Mouse (Mus musculus) liver, adult (tissue): ENCODE data around the gene Wdr26.

Source experiments
- GATA4 ChIP-seq: IDR thresholded peaks from 2 replicates; pipeline ENCODE4 v1.6.1; 2014; ENCODE audit warnings: mild to moderate bottlenecking, low read length; ENCODE audit not compliant: insufficient replicate concordance

The Wdr26 gene

DNA sequence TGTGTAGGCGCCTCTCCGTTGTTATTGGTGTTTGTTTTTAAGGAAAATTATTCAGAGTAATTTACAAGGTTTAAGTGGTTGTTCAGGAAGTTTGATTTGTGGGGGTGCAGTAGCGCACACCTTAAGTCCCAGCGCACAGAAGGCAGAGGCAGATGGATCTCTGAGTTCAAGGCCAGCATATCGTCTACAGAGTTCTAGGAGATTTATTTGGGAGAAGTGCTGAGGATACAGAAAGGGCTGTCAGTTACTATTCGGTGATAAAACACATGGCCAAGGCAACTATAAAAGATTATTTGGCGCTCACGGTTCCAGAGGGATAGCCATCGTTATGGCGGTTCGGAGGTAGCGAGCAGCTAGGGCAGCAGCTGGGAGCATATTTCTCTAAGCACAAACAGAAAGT lies 66.8 kb downstream of the Wdr26 start:
- no peak for TF ChIP-seq GATA4

- TF ChIP-seq GATA4, result peak; percentile 85
Observed at GRCm38 (mm10) chr1:181143950-181144836, 67.6 kb downstream of the Wdr26 start, which contains the start of the genes Nvl and Cnih4. TSS of gene Nvl (minus strand) at chr1:181144204. TSS of gene Cnih4 (plus strand) at chr1:181144693.

DNA sequence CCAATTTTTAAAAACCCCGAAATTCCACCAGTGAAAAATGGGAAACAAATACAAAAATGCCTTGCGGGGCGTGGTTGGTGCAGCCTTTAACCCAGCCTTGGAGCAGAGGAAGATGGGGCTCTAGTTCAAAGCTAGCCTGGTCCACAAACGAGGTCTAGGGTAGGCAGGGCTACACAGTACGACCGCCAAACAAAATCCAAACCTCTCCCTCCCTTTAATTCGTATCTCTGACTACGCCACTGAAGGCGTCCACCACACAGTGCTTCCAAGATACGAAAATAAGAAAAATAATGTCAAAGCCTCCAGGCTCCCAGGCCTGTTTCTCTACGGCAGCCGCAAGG lies 68.2 kb downstream of the Wdr26 start:
- TF ChIP-seq GATA4, result no peak

GRCm38 (mm10) chr1:181138730-181139129 lies 73.1 kb downstream of the Wdr26 start:
- TF ChIP-seq GATA4, result no peak

- TF ChIP-seq GATA4, result no peak
Observed at GRCm38 (mm10) chr1:181131915-181132314, 79.9 kb downstream of the Wdr26 start.

- no peak for TF ChIP-seq GATA4
Observed at GRCm38 (mm10) chr1:181126766-181127165, 85.0 kb downstream of the Wdr26 start.

DNA sequence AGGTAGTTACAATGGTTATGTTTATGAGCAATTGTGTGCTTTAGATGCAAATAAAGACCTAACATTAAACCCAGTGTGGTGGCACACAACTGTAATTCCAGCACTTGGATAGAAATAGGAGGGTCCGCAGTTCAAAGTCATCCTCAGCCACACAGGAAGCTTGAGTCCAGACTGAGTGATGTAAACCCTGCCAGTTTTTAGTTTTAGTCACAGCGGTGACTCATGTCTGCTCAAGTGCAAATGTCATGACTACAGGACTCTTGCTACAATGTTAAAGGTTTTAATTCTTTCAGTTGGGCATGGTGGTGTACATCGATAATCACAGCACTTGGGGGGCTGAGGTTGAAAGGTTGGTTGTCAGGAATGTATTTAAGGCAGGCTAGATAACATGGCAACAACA lies 85.9 kb downstream of the Wdr26 start:
- no peak for TF ChIP-seq GATA4

DNA sequence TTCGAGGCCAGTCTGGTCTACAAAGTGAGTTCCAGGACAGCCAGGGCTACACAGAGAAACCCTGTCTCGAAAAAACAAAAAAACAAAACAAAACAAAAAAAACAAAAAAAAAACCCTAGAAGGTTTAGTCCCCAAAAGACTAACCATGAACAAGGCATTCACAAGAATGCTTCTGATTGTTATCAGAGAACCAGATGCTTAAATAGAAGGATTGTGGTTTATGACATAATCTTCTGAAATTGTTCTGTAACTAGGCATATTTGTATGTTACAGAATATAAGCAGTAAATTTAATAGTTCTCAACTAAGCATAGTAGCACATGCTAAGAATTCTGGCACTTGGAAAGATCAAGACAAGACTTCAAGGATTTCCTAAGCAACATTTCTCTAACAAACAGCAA lies 87.7 kb downstream of the Wdr26 start:
- no peak for TF ChIP-seq GATA4
